Mouse (Mus musculus) yolk sac, embryonic 10.5 days (tissue): ENCODE data around the gene Nav1.

ENCODE experiments used
- DNase-seq: peaks from one replicate; pipeline ENCODE4 v3.0.0-alpha.2; 2017; ENCODE audit warnings: low spot score

Nav1 gene

GRCm38 (mm10) chr1:135581001-135581400 is 26.1 kb downstream of the Nav1 start:
- no peak for DNase-seq

- no peak for DNase-seq
These were observed 28.0 kb downstream of the Nav1 start for GRCm38 (mm10) chr1:135579111-135579510.

GRCm38 (mm10) chr1:135577793-135578192 is 29.3 kb downstream of the Nav1 start:
- no peak for DNase-seq

GRCm38 (mm10) chr1:135575393-135575792 is 31.7 kb downstream of the Nav1 start:
- DNase-seq = no peak

GRCm38 (mm10) chr1:135574451-135575208 is 32.5 kb downstream of the Nav1 start:
- DNase-seq = no peak

GRCm38 (mm10) chr1:135572139-135572892 is 34.8 kb downstream of the Nav1 start:
- no peak for DNase-seq

GRCm38 (mm10) chr1:135568087-135568486 is 39.0 kb downstream of the Nav1 start:
- no peak for DNase-seq

- no peak for DNase-seq
These were observed 40.5 kb downstream of the Nav1 start for GRCm38 (mm10) chr1:135566611-135567010.

- DNase-seq = no peak
These were observed 41.3 kb downstream of the Nav1 start for GRCm38 (mm10) chr1:135565775-135566174.

- DNase-seq = no peak
These were observed 42.2 kb downstream of the Nav1 start for GRCm38 (mm10) chr1:135564660-135565519.

GRCm38 (mm10) chr1:135563781-135564414 is 43.2 kb downstream of the Nav1 start:
- no peak for DNase-seq

- DNase-seq = no peak
These were observed 44.0 kb downstream of the Nav1 start for GRCm38 (mm10) chr1:135562982-135563650.

- no peak for DNase-seq
These were observed 45.0 kb downstream of the Nav1 start for GRCm38 (mm10) chr1:135562115-135562514.

GRCm38 (mm10) chr1:135561282-135561681 is 45.8 kb downstream of the Nav1 start:
- no peak for DNase-seq

GRCm38 (mm10) chr1:135557976-135558375 is 49.1 kb downstream of the Nav1 start:
- no peak for DNase-seq

GRCm38 (mm10) chr1:135555885-135556284 is 51.2 kb downstream of the Nav1 start:
- DNase-seq = no peak

- no peak for DNase-seq
These were observed 52.3 kb downstream of the Nav1 start for GRCm38 (mm10) chr1:135554632-135555260.

GRCm38 (mm10) chr1:135553615-135554014 is 53.5 kb downstream of the Nav1 start:
- DNase-seq = no peak

GRCm38 (mm10) chr1:135553154-135553553 is 53.9 kb downstream of the Nav1 start:
- DNase-seq = no peak

- DNase-seq = no peak
These were observed 56.2 kb downstream of the Nav1 start for GRCm38 (mm10) chr1:135550886-135551285.

GRCm38 (mm10) chr1:135548750-135549149 is 58.3 kb downstream of the Nav1 start:
- DNase-seq = no peak
